Mouse (Mus musculus) stomach, embryonic 16.5 days (tissue): ENCODE measurements at regions not wholly inside any gene's neighbourhood (a gene's known extent, or its start where the extent isn't known, plus 50 kb on each side); places are given as distances from the start of the nearest gene placed in this dataset.

Source experiments
- ATAC-seq: fragments of 200-750 bp; cut with Nextera tagmentation; 2 replicates; pipeline ENCODE4 v1.8.0; 2017; ENCODE audit warnings: moderate number of reproducible peaks, moderate TSS enrichment; ENCODE audit not compliant: insufficient read depth, low FRiP score
- H3K27ac ChIP-seq: fragments of 300-500 bp; sonication (generic); 2 replicates; pipeline ENCODE4 v1.5.1; 2014; ENCODE audit warnings: low read length
- H3K27me3 ChIP-seq: fragments of 300-500 bp; sonication (generic); 2 replicates; pipeline ENCODE4 v1.6.1; 2014; ENCODE audit warnings: low read length, control low read depth, mixed read lengths; ENCODE audit not compliant: control insufficient read depth, insufficient read depth
- H3K36me3 ChIP-seq: fragments of 300-500 bp; sonication (generic); 2 replicates; pipeline ENCODE4 v1.6.1; 2014; ENCODE audit warnings: low read length; ENCODE audit not compliant: control insufficient read depth, insufficient read depth
- H3K4me1 ChIP-seq: fragments of 300-500 bp; sonication (generic); 2 replicates; pipeline ENCODE4 v1.6.1; 2014; ENCODE audit warnings: low read length, control low read depth, mixed read lengths; ENCODE audit not compliant: control insufficient read depth, insufficient read depth
- H3K4me2 ChIP-seq: fragments of 300-500 bp; sonication (generic); 2 replicates; pipeline ENCODE4 v1.6.1; 2014; ENCODE audit warnings: low read depth, low read length, mixed read lengths
- H3K4me3 ChIP-seq: fragments of 300-500 bp; sonication (generic); replicated peaks from 2 replicates; pipeline ENCODE4 v1.5.1; 2014; ENCODE audit warnings: mild to moderate bottlenecking, low read length
- H3K9ac ChIP-seq: fragments of 300-500 bp; sonication (generic); 2 replicates; pipeline ENCODE4 v1.6.1; 2014; ENCODE audit warnings: low read length
- H3K9me3 ChIP-seq: fragments of 300-500 bp; sonication (generic); replicated peaks from 2 replicates; pipeline ENCODE4 v1.6.1; 2016; ENCODE audit warnings: low read length, control low read depth; ENCODE audit not compliant: control insufficient read depth
- WGBS: fragments of 180-500 bp; shearing (Covaris S2); extraction: QIAGEN DNeasy Blood & Tissue Kit; methylation state at CpG from one replicate; pipeline ENCODE4 v1.1.7; 2014; 5-methylcytosine and 5-hydroxymethylcytosine counted together

- Histone ChIP-seq H3K9me3 (no peaks in the 10 kb centered on the region), H3K4me3 (no peak overlapping the region), H3K4me1 (no peaks in the 10 kb centered on the region), H3K27ac (no peak overlapping the region), H3K9ac (no peak overlapping the region), H3K27me3 (no peaks in the 10 kb centered on the region), H3K36me3 (no peaks in the 10 kb centered on the region), H3K4me2 (no peak overlapping the region)
- WGBS = 53% methylated on average over 1 of the region's 1 CpGs
- no peak for ATAC-seq
Measured at GRCm38 (mm10) chr6:59556668-59557310, 130.7 kb upstream of the Gprin3 start.

DNA sequence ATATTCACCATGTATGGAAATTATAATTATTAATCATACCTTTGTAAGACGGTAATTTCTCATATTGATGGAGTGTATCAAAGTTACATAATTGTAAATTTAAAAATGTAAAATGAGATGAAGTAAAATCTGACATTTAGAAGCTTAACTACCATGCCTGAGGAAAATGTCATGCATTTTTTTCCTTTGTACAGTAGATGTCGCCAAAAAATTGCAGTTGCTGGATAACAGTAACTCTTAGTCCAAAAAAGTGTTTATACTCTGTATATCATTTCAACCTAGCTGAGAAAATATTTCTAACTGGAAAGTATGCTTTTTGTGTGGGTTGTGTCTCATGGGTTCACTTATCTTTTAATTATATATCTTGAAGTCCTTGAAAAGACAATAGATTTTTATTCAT lies 110.9 kb upstream of the Gprin3 start:
- no peak overlapping the region for H3K27ac ChIP-seq
- no peaks in the 10 kb centered on the region for H3K4me1 ChIP-seq
- no peak for ATAC-seq
- no peaks in the 10 kb centered on the region for H3K36me3 ChIP-seq
- H3K9me3 ChIP-seq = no peaks in the 10 kb centered on the region
- no peaks in the 10 kb centered on the region for H3K27me3 ChIP-seq
- H3K4me3 ChIP-seq = no peak overlapping the region
- H3K9ac ChIP-seq = no peak overlapping the region
- 59% methylated on average over 2 of the region's 2 CpGs for WGBS
- no peak overlapping the region for H3K4me2 ChIP-seq

DNA sequence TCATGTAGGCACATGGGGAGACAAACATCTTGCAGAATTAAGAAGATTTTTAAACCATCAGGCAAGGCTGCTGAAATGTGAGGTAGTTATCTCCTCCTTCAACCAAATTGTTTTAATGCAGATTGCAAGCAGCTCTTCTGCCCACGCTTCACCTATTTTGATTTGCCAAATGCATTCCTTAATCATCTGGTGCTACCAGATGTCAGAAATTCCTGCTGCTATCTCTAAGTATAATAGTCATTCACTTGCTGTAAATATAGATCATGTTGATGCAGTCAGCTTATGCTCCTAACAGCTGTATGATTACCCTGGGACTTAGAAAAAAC lies 98.8 kb upstream of the Gprin3 start:
- no peaks in the 10 kb centered on the region for H3K36me3 ChIP-seq
- H3K27ac ChIP-seq = no peak overlapping the region
- no peak for ATAC-seq
- no peak overlapping the region for H3K4me2 ChIP-seq
- 50% methylated on average over 1 of the region's 1 CpGs for WGBS
- no peaks in the 10 kb centered on the region for H3K4me1 ChIP-seq
- no peaks in the 10 kb centered on the region for H3K27me3 ChIP-seq
- no peak overlapping the region for H3K9ac ChIP-seq
- no peak overlapping the region for H3K4me3 ChIP-seq
- H3K9me3 ChIP-seq = no peaks in the 10 kb centered on the region

DNA sequence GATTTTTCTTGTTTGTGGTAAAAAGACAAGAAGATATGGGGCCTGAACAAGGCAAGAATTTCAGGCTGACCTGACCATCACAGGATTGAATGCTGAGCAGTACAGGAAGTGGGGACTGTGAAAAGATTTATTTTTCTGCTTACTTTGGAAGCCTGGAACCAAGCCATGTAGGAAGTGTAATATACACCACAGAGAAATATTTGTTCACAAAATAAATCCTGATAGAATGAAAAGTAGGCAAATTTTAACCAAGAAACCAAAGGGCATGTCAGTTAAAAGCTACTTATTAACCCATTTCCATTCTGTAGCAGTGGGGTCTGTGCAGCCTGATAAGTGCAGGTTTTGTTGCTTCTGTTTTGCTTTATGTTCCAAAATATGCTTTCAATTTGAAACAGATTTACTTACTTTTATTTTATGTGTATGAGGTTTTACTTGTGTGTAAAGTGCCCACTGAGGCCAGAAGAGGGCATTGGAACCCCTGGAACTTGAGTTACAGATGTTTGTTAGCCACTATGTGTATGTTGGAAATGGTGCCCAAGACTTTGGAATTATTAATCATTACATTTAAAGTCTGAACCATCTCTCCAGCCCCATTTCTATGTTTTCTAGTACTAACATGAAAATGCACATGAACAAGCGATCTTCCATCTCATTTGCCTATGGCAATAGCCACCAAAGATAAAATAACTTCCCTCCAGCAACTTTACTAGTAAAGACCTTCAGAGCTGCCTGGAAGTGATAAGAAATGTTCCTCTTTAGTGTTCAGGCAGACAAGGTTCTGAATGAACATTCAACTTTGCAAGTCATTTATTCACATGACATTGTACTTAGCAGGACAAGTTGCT lies 98.2 kb upstream of the Gprin3 start:
- Histone ChIP-seq H3K27ac (no peak overlapping the region), H3K4me1 (no peaks in the 10 kb centered on the region), H3K36me3 (no peaks in the 10 kb centered on the region), H3K4me2 (no peak overlapping the region), H3K4me3 (no peak overlapping the region), H3K9me3 (no peaks in the 10 kb centered on the region), H3K9ac (no peak overlapping the region), H3K27me3 (no peaks in the 10 kb centered on the region)
- WGBS = 73% methylated on average over 1 of the region's 1 CpGs
- ATAC-seq = peak; percentile 62; the same call in 1 of the 2 replicates

DNA sequence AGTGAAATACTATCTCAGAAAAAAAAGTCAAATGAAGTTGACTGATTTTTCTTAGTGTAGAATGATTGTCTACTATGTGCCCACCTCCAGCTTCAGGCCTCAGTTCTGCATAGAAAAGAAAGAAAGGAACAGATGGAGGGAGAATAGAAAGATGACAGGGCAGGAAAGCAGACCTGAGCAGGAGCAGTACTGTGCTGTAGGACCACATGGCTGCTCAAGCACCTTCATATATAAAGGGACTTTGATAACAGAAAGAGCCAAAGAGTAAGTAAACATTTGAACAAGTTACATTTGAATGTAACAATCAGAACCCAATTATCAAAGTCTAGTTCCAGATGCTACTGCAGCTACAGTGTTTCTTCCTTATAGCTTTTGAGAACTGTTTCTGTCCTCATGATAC lies 96.9 kb upstream of the Gprin3 start:
- Histone ChIP-seq H3K4me1 (no peaks in the 10 kb centered on the region), H3K27me3 (no peaks in the 10 kb centered on the region), H3K36me3 (no peaks in the 10 kb centered on the region), H3K4me3 (no peak overlapping the region), H3K4me2 (no peak overlapping the region), H3K9ac (no peak overlapping the region), H3K27ac (no peak overlapping the region), H3K9me3 (no peaks in the 10 kb centered on the region)
- peak; percentile 37; the same call in 1 of the 2 replicates for ATAC-seq

DNA sequence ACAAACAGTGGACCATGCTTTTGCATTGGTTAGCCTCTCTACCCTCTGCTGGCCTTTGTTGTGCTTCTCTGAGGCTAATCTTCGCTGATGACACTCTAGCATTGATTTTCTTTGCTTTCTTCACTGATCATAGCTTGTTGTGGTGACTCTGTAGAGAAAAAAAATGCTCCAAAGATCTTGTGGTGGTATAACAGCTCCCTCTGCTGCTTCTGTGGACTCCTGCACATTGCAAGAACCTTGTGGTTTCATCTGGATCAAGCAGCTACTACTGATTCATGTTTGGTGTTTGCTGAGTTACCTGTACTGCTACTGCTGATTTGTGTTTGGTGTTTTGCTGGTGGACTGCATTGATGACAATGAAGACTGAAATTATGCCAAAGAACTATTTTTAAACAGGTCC lies 74.7 kb upstream of the Gprin3 start:
- Histone ChIP-seq H3K4me3 (no peak overlapping the region), H3K27me3 (no peaks in the 10 kb centered on the region), H3K27ac (no peak overlapping the region), H3K4me2 (no peak overlapping the region), H3K9me3 (no peaks in the 10 kb centered on the region), H3K4me1 (no peaks in the 10 kb centered on the region), H3K9ac (no peak overlapping the region), H3K36me3 (no peaks in the 10 kb centered on the region)
- ATAC-seq = no peak
- 29% methylated on average over 1 of the region's 1 CpGs for WGBS

DNA sequence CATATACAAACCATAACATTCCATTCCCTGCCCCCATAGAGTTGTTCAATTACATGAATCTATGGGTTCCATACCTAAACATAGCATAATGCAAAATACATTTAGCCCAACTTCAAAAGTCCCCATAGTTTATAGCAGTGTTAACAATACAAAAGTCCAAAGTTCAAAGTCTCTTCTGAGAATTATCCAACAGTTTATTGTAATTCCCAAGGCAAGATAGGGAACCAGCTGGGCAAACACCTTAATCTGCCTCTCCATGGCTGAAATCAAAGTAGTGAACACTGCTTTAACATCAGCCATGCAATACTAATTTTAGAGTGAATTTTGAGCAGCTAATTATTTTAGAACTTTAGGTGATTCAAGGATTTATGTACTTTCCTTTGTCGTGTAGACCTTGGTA lies 72.7 kb upstream of the Gprin3 start:
- H3K4me3 ChIP-seq = no peak overlapping the region
- H3K27ac ChIP-seq = no peak overlapping the region
- H3K27me3 ChIP-seq = no peaks in the 10 kb centered on the region
- no peak overlapping the region for H3K4me2 ChIP-seq
- 42% methylated on average over 1 of the region's 1 CpGs for WGBS
- no peaks in the 10 kb centered on the region for H3K36me3 ChIP-seq
- no peak overlapping the region for H3K9ac ChIP-seq
- no peaks in the 10 kb centered on the region for H3K4me1 ChIP-seq
- H3K9me3 ChIP-seq = no peaks in the 10 kb centered on the region
- no peak for ATAC-seq

DNA sequence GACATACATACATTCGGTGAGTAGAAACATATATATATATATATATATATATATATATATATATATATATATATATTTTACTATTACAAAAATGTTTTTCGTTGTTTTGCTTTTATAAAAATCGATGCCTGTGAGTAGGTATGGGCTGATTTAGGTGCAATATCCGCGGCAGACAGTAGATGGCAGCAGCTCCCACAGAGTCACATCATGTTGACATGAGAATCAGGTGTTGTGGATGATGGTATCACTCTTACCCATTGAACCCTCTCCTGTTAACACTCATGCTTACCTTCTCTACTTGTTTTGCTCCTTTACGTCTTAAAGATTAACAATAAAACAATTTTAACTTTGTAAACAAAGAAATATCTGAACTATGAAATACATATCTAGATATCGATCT lies 72.0 kb upstream of the Gprin3 start:
- Histone ChIP-seq H3K4me2 (no peak overlapping the region), H3K9me3 (no peaks in the 10 kb centered on the region), H3K27me3 (no peaks in the 10 kb centered on the region), H3K4me1 (no peaks in the 10 kb centered on the region), H3K4me3 (no peak overlapping the region), H3K27ac (no peak overlapping the region), H3K36me3 (no peaks in the 10 kb centered on the region), H3K9ac (no peak overlapping the region)
- no peak for ATAC-seq
- 31% methylated on average over 7 of the region's 7 CpGs for WGBS

DNA sequence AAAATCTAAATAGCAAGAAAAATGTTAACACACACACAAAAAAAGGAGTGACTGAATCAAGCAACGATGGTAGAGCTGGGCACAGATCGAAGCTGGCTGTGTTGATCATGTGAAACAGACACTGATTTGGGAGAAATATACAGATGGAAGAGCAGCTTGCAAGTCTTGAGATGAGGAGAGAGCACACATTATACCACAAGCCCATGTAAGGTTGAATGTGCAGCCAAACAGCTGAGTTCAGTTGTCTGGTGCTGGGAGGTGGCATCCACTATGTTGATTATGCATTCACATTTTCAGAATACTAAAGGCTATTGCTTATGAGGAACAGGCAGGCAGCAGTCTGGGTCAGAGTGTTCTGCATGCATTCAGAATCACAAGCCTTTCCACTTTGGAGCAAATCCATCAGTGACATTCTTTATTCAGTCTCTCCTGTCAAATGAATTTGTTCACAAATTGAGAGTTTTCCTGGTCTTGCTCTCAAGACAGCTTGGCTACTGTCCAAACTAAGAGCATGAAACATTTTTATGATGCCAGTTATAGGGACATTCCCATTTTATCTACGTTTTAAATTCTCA lies 63.0 kb upstream of the Gprin3 start:
- no peak overlapping the region for H3K27ac ChIP-seq
- no peak for ATAC-seq
- H3K27me3 ChIP-seq = no peaks in the 10 kb centered on the region
- 72% methylated on average over 3 of the region's 3 CpGs for WGBS
- no peaks in the 10 kb centered on the region for H3K36me3 ChIP-seq
- H3K4me2 ChIP-seq = no peak overlapping the region
- no peak overlapping the region for H3K4me3 ChIP-seq
- no peaks in the 10 kb centered on the region for H3K9me3 ChIP-seq
- H3K9ac ChIP-seq = no peak overlapping the region
- no peaks in the 10 kb centered on the region for H3K4me1 ChIP-seq
